Mouse (Mus musculus) liver, embryonic 16.5 days (tissue): ENCODE results near the gene Scn4a. TPM values are rescaled to one million over a fixed set of nuclear protein-coding genes. Genes with fewer than 3 reads are reported as not detected.

Experiments
- ATAC-seq: fragments of 200-750 bp; cut with Nextera tagmentation; 2 replicates; pipeline ENCODE4 v1.8.0; 2017; ENCODE audit warnings: low read depth, mild to moderate bottlenecking, moderate number of reproducible peaks, moderate library complexity
- H3K27ac ChIP-seq: fragments of 300-500 bp; sonication (generic); 2 replicates; pipeline ENCODE4 v1.5.1; 2014; ENCODE audit warnings: mild to moderate bottlenecking, low read length
- H3K27me3 ChIP-seq: fragments of 300-500 bp; sonication (generic); 2 replicates; pipeline ENCODE4 v1.6.1; 2014; ENCODE audit warnings: low read depth, low read length, mixed read lengths; ENCODE audit not compliant: control insufficient read depth, insufficient read depth
- H3K36me3 ChIP-seq: fragments of 300-500 bp; sonication (generic); 2 replicates; pipeline ENCODE4 v1.6.1; 2014; ENCODE audit warnings: mild to moderate bottlenecking; ENCODE audit not compliant: control insufficient read depth, insufficient read depth
- H3K4me1 ChIP-seq: fragments of 300-500 bp; sonication (generic); 2 replicates; pipeline ENCODE4 v1.6.1; 2014; ENCODE audit warnings: low read depth, low read length, mixed read lengths; ENCODE audit not compliant: control insufficient read depth
- H3K4me2 ChIP-seq: fragments of 300-500 bp; sonication (generic); 2 replicates; pipeline ENCODE4 v1.6.1; 2014; ENCODE audit warnings: low read depth, low read length, mixed read lengths
- H3K4me3 ChIP-seq: fragments of 300-500 bp; sonication (generic); 2 replicates; pipeline ENCODE4 v1.5.1; 2014; ENCODE audit warnings: low read depth, mild to moderate bottlenecking, low read length
- H3K9ac ChIP-seq: fragments of 300-500 bp; sonication (generic); 2 replicates; pipeline ENCODE4 v1.6.1; 2014; ENCODE audit warnings: low read depth, low read length
- H3K9me3 ChIP-seq: fragments of 300-500 bp; sonication (generic); replicated peaks from 2 replicates; pipeline ENCODE4 v1.6.1; 2016; ENCODE audit warnings: low read length; ENCODE audit not compliant: control insufficient read depth
- WGBS: fragments of 180-500 bp; shearing (Covaris S2); extraction: QIAGEN DNeasy Blood & Tissue Kit; methylation state at CpG from one replicate; pipeline ENCODE4 v1.1.7; 2014; ENCODE audit not compliant: insufficient replicate concordance; 5-methylcytosine and 5-hydroxymethylcytosine counted together
- polyA plus RNA-seq: library from polyadenylated mRNA; unstranded; fragments of >200 nt; fragmentation: Nextera tagmentation; extraction: Ambion mirVana; gene quantifications from 2 replicates; pipeline ENCODE4 v1.2.1, GENCODE M21; 2015

Scn4a gene
- polyA plus RNA-seq, 1 experiment from 2014 or later, result 0.13 TPM

- Histone ChIP-seq H3K4me2 (no peak overlapping the region), H3K36me3 (peaks cover 30% of the 10 kb centered on the region), H3K27me3 (no peaks in the 10 kb centered on the region), H3K4me1 (peaks cover 36% of the 10 kb centered on the region), H3K4me3 (no peak overlapping the region), H3K9ac (peak overlapping the region; percentile 23; the same call in 1 of the 2 replicates), H3K9me3 (no peaks in the 10 kb centered on the region), H3K27ac (no peak overlapping the region)
- WGBS, result 41% methylated on average over 3 of the region's 3 CpGs
- ATAC-seq, result no peak
Measured at GRCm38 (mm10) chr11:106269060-106269431, 84.0 kb downstream of the Scn4a start.

Other genes starting within 250 kb of the Scn4a start
- gene Gm10840, start 192.4 kb downstream of the Scn4a start, polyA plus RNA-seq, result not detected in 2 replicates
- gene Limd2, start 192.4 kb downstream of the Scn4a start, polyA plus RNA-seq, result 76.8 and 79.6 TPM in 2 replicates
- 7.3 and 7.6 TPM in 2 replicates for gene Strada, start 151.1 kb downstream of the Scn4a start, polyA plus RNA-seq
- 42.3 and 44.2 TPM in 2 replicates for gene Ccdc47, start 136.9 kb downstream of the Scn4a start, polyA plus RNA-seq
- gene Ddx42, start 136.4 kb downstream of the Scn4a start, polyA plus RNA-seq, result 22.7 and 24.7 TPM in 2 replicates
- gene Ftsj3, start 97.2 kb downstream of the Scn4a start, polyA plus RNA-seq, result 25.2 and 27.0 TPM in 2 replicates
- gene Psmc5, start 97.1 kb downstream of the Scn4a start, polyA plus RNA-seq, result 113 and 118 TPM in 2 replicates
- gene Smarcd2, start 80.3 kb downstream of the Scn4a start, polyA plus RNA-seq, result 19.4 and 19.5 TPM in 2 replicates
- 0.13 and 0.16 TPM in 2 replicates for gene Tcam1, start 76.6 kb downstream of the Scn4a start, polyA plus RNA-seq
- gene Gh, start 51.4 kb downstream of the Scn4a start, polyA plus RNA-seq, result not detected in 2 replicates
- gene Cd79b, start 38.5 kb downstream of the Scn4a start, polyA plus RNA-seq, result 11.3 and 12.3 TPM in 2 replicates
- gene Prr29, start 12.2 kb upstream of the Scn4a start, polyA plus RNA-seq, result not detected in 2 replicates
- 13.4 and 14.8 TPM in 2 replicates for gene Icam2, start 34.8 kb upstream of the Scn4a start, polyA plus RNA-seq
- gene Ern1, start 134.6 kb upstream of the Scn4a start, polyA plus RNA-seq, result 4.7 and 5.2 TPM in 2 replicates